Mouse (Mus musculus): Measurements from ENCODE around the gene Tm6sf1.
"Not testable (repeated sequence)": the region's sequence is repeated elsewhere in the genome, so short reads cannot be mapped to it uniquely, and the experiment has no call there.

Gene Tm6sf1

GRCm38 (mm10) chr7:81858968-81859721 lies at the start of gene Tm6sf1:
Gene Tm6sf1, plus strand, starts transcription at chr7:81859001.
- peak; percentile 46 for DNase-seq (ENCODE audit: low read depth)

GRCm38 (mm10) chr7:81824906-81825305 lies 33.9 kb upstream of the Tm6sf1 start:
- DNase-seq (ENCODE audit: low read depth), result no peak

DNA sequence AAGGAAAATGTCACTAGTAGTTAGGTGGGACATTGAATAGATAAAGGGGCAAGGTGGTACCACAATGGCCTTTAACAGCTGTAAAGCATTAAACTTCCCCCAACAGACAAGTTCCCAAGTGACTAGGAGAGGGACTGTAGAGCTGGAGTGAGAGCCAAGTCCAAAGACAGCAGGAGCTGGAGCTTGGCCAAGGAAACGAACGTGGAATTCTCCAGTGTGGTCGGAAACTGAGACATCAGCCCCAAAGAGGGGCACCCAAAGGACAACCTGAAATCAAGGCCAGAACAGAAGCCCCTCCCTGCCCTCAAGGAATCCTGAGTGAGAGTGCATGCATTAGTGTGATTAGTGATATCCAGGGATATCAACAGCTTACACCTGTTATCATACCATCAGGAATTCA lies 33.4 kb upstream of the Tm6sf1 start:
- no peak for DNase-seq (ENCODE audit: low read depth)

DNA sequence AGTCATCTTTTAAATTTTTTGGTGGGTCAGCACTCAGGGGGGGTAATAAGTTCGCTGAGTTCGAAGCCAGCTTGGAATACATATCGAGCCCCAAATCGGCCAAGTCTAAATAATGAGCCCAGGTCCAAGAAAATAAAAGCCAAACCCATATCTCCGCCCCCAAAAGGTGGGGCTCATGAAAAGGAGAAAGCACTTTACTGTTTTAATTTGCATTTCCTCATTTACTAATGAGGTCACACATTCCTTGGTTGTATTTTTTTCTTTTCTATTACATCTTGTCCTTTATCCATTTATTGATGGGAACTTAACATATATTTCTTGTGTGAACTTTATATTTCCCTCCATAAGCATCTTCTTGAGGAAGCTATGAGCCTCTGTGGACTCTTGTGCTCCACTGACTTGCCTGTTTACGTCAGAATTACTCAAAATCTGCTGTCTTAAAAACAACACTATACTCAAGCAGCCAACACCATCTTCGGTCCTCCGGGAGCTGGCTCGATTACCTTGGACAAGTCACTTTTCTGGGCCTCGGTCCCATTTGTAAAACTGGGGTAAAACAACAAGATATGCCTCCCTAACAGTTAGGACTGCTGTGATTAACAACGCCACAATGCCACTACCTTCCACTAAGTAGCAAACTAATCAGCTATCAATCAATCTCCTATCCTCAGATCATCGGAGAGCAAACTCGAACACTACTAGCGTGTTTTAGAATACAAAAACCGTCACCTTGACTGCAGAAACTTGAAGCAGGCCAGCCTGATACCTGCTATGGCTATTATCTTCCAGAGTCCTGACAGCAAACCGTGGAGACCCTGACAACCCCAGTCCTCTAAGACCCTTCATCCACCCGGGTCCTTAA lies 30.8 kb upstream of the Tm6sf1 start:
- peak; percentile 77 for DNase-seq (ENCODE audit: low read depth)

DNA sequence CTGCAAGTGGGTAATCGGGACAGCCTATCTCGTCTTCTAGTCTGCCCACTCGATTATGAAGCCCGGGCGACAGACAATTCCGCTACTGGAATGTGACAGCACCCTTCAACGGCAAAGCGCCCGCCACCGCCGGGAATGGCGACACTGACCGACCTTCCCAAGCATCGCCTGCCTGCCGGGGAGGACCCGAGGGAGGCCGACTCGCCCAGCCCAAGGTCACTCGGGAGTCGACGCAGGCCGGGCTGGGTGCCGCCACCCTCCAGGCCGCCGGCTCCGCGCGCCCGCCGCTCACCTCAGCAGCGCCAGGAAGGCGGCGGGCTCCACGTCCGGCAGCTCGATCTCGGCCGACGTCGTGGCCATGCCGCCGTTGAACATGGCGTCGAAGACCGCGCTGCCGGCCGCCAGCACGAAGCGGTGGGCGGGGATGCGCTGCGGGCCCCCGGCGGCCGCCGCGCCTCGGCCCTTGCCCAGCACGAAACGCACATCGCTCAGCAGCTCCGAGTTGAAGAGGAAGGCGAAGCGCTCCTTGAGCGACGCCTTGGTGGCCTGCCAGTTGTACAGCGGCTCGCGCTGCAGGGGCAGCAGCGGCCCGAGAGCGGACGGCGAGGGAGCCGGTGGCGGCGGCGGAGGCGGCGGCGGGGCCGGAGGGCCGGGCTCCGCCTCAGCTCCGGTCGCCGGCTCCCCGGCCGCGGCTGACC lies 30.0 kb upstream of the Tm6sf1 start:
- DNase-seq (ENCODE audit: low read depth), result peak; percentile 61

GRCm38 (mm10) chr7:81829379-81829894 lies 29.4 kb upstream of the Tm6sf1 start, which contains the start of gene Btbd1:
Gene Btbd1, minus strand, starts transcription at chr7:81829431.
- DNase-seq (ENCODE audit: low read depth), result peak; percentile 89

- DNase-seq (ENCODE audit: low read depth), result peak; percentile 33
Observed at GRCm38 (mm10) chr7:81834847-81835246, 24.0 kb upstream of the Tm6sf1 start.

DNA sequence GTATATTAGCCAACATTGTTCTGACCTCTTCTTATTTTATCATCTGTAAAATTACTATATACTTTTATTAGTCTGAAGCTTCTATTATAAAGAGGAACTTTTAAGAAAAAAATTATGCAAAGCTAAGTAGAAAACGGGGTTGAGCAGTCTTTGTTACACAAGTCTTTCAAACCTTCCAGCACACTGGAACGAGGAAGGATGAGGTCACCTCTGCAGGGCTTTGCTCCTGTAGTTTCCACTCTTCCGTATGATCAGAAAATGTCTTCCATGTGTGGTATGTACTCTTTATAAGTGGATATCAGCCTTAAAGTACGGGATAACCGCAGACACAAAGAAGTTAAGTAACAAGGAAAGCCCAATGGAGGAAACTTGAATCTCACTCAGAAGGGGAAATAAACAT lies 23.4 kb upstream of the Tm6sf1 start:
- DNase-seq (ENCODE audit: low read depth), result no peak

- DNase-seq (ENCODE audit: low read depth), result not testable (repeated sequence)
Observed at GRCm38 (mm10) chr7:81837771-81838170, 21.0 kb upstream of the Tm6sf1 start.

DNA sequence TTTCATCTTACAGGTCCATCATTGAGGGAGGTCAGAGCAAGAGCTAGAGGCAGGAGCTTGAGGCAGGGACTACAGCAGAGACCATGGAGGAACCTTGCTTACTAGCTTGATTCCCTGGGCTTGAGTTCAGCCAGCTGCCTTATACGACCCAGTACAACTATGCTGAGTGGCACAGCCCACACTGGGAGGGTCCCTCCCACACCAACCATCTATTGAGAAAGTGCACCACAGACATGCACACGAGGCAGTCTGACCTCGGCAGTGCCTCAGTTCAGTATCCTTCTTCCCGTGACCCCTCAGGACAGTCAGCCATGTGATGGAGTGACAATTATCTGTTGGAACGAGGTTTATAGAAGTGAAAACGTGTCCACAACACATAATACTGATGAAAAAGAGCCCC lies 19.1 kb upstream of the Tm6sf1 start:
- DNase-seq (ENCODE audit: low read depth), result no peak

DNA sequence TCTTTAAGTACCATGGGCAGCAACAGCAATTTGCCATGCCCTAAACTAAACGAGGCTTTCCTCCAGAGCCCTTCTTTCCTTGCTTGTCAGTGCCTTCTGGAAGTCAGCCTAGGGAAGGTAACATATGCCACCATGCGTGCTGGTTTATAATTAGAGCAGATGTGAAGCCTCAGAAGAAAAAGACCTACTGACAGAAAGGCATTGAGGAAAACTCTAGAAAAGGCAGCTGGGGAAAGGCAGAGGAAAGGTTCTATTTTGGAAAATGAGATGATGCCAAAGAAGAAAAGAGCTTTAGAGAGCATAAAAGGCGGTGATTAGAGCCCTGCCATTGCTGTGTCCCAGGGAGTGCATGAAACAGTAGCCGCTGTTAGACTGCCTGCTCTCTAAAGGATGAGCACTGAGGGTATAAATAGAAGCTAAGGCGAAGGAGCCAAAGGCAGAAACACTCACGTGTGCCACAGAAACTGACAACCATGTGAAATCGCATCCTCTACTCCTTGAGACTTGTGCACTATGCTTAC lies 18.1 kb upstream of the Tm6sf1 start:
- DNase-seq (ENCODE audit: low read depth), result no peak

DNA sequence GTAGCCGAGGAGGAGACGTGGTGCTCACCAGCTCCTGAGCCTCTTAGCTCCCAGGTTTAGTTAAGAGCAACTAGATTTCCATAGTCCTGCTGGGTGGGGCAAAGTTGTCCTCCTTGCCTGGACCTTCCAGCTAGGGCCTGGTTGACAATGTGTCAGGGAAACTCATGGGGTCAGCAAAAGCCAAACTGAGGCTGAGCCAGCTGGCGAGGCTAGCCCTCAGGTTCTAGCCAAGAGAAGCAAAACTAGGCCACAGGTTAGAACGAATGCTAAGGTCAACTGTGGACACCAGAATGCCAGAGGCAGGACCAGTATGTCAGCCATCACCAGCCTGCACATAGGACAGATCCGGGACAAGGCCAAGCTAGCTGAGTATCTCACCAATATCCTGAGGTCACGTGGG lies 17.4 kb upstream of the Tm6sf1 start:
- no peak for DNase-seq (ENCODE audit: low read depth)

DNA sequence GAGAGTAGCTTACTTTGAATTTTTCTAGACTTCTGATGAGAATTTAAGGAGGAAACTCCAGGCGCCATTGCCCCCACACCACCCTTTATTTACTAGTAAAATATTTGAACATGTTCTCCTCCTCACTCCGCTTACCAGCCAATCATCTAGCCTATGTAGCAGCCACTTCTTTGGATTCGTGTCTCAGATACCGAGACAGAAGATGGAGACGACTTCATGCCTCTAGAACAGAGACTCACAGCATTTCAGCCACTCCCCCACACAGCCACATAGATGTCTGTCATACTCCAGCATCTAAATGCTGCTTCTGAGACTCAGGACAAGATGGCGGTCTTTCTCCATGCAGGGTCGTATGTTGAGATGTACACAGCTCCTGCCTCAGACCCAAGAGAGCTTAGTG lies 16.7 kb upstream of the Tm6sf1 start:
- no peak for DNase-seq (ENCODE audit: low read depth)

GRCm38 (mm10) chr7:81842998-81843397 lies 15.8 kb upstream of the Tm6sf1 start:
- no peak for DNase-seq (ENCODE audit: low read depth)

DNA sequence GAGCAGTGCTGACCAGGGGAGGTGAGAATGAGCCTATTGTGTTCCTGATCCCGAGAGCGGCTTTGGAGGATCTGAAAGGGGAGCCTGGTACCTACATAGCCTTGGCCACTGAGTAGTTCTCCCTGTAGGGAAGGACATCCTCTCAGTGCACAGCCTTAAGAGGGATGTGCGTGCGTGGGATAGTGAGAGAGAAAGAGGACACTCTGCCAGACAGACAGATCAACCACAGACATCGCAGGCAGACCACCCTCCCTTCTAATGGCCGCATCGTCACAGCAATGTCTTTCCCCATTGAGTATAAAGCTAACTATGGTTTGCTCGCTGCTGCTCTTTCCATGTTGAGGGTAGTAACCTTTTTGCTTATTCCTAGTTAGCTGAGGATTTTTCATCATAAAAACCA lies 14.9 kb upstream of the Tm6sf1 start:
- no peak for DNase-seq (ENCODE audit: low read depth)

- DNase-seq (ENCODE audit: low read depth), result no peak
Observed at GRCm38 (mm10) chr7:81844801-81845200, 14.0 kb upstream of the Tm6sf1 start.

- DNase-seq (ENCODE audit: low read depth), result no peak
Observed at GRCm38 (mm10) chr7:81845313-81845712, 13.5 kb upstream of the Tm6sf1 start.

- DNase-seq (ENCODE audit: low read depth), result no peak
Observed at GRCm38 (mm10) chr7:81846008-81846407, 12.8 kb upstream of the Tm6sf1 start.

DNA sequence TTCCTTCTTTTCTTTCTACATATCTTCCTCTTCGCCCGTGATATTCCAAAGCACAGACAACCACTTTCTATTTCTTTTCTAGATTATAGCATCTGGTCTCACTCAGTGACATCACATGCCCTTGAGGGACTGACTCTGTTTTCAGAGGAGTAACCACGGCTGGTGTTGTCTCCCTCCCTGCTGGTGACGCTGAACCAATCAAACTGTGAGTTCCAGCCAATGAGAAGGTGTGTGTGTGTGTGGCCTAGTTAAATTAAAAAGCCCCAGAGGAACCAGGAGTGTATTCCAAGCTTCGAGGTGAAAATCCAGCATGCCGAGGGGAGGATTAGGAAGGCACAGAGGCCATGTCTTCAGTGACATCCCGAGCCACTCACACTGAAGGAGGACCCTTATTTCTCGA lies 11.8 kb upstream of the Tm6sf1 start:
- DNase-seq (ENCODE audit: low read depth), result no peak

- DNase-seq (ENCODE audit: low read depth), result no peak
Observed at GRCm38 (mm10) chr7:81847777-81848176, 11.0 kb upstream of the Tm6sf1 start.

DNA sequence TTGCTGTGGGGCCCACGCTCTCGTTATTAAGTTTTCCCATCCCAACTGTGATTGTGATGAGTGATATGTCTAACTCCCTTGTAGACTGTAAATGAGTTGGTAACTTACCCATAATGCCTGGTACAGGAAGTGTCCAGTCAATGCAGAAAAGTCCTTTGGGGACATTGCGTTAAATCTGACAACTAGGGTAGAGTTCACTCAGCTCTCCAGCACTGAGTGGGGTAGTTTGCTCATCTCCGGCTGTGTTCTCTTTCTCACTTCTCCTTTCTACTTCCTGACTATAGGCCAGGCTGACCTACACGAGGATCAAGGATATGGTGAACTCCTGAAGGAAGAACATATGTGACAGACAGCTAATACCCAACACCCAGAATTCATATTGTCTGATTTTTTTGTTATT lies 9.6 kb upstream of the Tm6sf1 start:
- no peak for DNase-seq (ENCODE audit: low read depth)

GRCm38 (mm10) chr7:81849633-81850032 lies 9.2 kb upstream of the Tm6sf1 start:
- no peak for DNase-seq (ENCODE audit: low read depth)
